Mouse (Mus musculus) C2C12 (cell line): ENCODE data around the gene Smim24. TPM values are rescaled to one million over a fixed set of nuclear protein-coding genes. Genes with fewer than 3 reads are reported as not detected.

ENCODE experiments used
- H3K27me3 ChIP-seq: one replicate; pipeline ENCODE4 v1.6.1; 2011; ENCODE audit not compliant: control insufficient read depth, insufficient read depth, insufficient read length
- H3K36me3 ChIP-seq: one replicate; pipeline ENCODE4 v1.6.1; 2011; ENCODE audit not compliant: control insufficient read depth, insufficient read depth
- H3K4me3 ChIP-seq: one replicate; pipeline ENCODE4 v1.5.1; 2011; ENCODE audit warnings: mild to moderate bottlenecking, control low read depth; ENCODE audit not compliant: poor library complexity, insufficient read depth, severe bottlenecking
- H3K79me2 ChIP-seq: one replicate; pipeline ENCODE4 v1.6.1; 2011; ENCODE audit not compliant: control insufficient read depth, insufficient read depth
- H3K79me3 ChIP-seq: one replicate; pipeline ENCODE4 v1.6.1; 2011; ENCODE audit warnings: low read depth, control low read depth
- H3ac ChIP-seq: one replicate; pipeline ENCODE3; 2011; ENCODE audit warnings: low read depth; ENCODE audit not compliant: control insufficient read depth, insufficient read length
- CEBPB ChIP-seq: IDR thresholded peaks from one replicate; pipeline ENCODE4 v1.6.1; 2011; ENCODE audit warnings: low read depth, mild to moderate bottlenecking, control low read depth, moderate library complexity
- CTCF ChIP-seq: IDR thresholded peaks from one replicate; pipeline ENCODE4 v1.5.1; 2011; ENCODE audit not compliant: control insufficient read depth, insufficient read depth, insufficient read length
- FOSL1 ChIP-seq: IDR thresholded peaks from one replicate; pipeline ENCODE4 v1.8.0; 2011; ENCODE audit warnings: mild to moderate bottlenecking, low read length; ENCODE audit not compliant: poor library complexity, insufficient read depth, severe bottlenecking
- MAX ChIP-seq: IDR thresholded peaks from one replicate; pipeline ENCODE4 v1.6.1; 2011; ENCODE audit warnings: mild to moderate bottlenecking, control low read depth
- MYOD1 ChIP-seq: IDR thresholded peaks from one replicate; pipeline ENCODE4 v1.6.1; 2011; ENCODE audit warnings: low read depth; ENCODE audit not compliant: control insufficient read depth, insufficient read length
- MYOG ChIP-seq: IDR thresholded peaks from one replicate; pipeline ENCODE4 v1.6.1; 2011; ENCODE audit not compliant: control insufficient read depth, insufficient read length; ENCODE audit errors: extremely low read depth
- USF1 ChIP-seq: IDR thresholded peaks from one replicate; pipeline ENCODE4 v1.6.1; 2011; ENCODE audit warnings: low read depth, mild to moderate bottlenecking, control low read depth, moderate library complexity
- microRNA-seq: library from miRNA; unstranded; fragments of <30 nt; microRNA quantifications from one replicate; pipeline ENCODE4, GENCODE M21; 2019; ENCODE audit warnings: borderline microRNAs expressed
- polyA plus RNA-seq: library from polyadenylated mRNA; unstranded; fragments of >200 nt; fragmentation: generic; extraction: Trizol; gene quantifications from one replicate; pipeline ENCODE4 v1.2.1, GENCODE M21; 2012; ENCODE audit warnings: missing spikeins

The Smim24 gene
- polyA plus RNA-seq, 1 experiment: 0.32 TPM

DNA sequence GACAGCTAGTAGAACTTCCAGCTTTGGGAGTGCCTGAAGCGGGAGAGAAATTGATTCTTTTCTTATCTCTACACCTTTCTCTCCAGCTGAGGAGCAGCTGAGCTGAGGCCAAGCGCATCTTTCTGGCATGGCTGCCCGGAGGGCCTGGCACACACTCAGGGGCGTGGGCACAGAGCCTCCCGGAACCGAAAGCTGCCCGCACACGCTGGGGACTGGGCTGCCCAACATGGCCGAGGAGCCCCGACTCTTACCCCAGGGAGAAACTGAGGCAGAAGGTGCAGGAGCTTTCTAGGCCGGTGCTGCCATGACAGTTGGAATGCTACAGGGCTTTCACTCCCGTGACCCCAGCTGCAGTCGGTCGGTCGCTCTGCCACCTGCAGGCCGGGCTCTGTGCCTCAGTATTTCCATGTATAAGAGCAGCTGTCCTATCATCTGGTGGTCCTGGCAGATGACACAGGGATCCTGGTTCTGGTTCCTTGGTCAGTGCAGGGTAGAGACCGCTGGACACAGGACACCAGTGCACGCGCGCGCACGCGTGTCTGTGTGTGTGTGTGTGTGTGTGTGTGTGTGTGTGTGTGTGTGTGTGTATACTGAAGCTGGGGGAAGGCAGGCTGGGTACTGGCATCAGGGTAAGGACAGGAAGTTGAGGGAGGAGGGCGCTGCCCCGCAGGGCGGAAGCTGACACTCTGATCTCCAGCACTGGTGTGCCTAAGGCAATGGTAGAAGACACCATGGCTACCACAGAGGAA lies 40.9 kb downstream of the Smim24 start:
- Histone ChIP-seq H3K4me3 (no peak overlapping the region), H3K79me2 (peaks cover 6% of the 10 kb centered on the region), H3ac (peak overlapping the region; percentile 35), H3K36me3 (no peaks in the 10 kb centered on the region), H3K79me3 (no peaks in the 10 kb centered on the region), H3K27me3 (no peaks in the 10 kb centered on the region)
- no peak for TF ChIP-seq USF1
- peak; percentile 15 for TF ChIP-seq MYOD1

DNA sequence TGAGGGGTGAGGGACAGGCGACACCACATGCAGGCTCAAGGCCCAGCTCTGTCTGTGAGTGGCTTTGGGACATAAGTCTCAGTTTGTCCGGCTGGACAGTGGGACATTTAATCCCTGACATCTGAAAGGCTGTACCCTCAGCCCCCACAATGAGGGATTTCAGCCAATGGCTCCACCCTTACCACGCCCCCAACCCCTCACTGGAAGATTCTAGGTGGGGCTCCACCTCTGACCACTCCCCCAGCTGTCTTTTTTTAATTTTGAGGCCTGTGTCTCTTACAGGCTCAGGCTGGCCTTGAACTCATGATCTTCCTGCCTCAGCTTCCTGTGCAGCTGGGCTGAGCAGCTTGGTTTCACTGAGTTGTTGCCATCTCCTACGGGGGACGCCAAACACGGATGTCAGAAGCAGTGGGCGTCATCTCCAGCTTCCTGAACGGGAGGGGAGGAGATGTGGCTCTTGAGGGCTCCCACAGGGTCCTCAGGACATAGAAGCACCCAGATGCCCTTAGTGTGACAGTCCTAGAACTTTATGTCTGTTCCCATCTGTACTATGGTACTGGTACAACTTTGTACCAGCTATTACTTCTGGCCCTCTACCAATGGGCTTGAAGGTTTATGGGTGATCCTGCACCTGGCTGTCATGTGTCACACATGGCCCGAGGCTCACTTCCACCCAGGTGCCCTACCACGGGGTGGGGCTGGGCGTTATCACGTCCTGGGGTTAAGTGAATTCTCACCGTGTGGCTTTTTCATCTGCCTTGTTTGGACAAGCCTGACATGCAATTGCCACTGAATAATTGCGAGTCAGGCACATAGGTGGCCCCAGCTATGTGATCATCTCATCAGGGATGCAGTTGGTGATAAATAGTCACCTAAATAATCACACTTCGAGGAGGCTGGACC lies 41.8 kb downstream of the Smim24 start:
- Histone ChIP-seq H3K79me2 (no peaks in the 10 kb centered on the region), H3K36me3 (no peaks in the 10 kb centered on the region), H3K4me3 (no peak overlapping the region), H3K27me3 (no peaks in the 10 kb centered on the region), H3K79me3 (no peaks in the 10 kb centered on the region), H3ac (no peak overlapping the region)
- TF ChIP-seq MYOD1: no peak
- TF ChIP-seq MAX: no peak
- no peak for TF ChIP-seq FOSL1
- no peak for TF ChIP-seq USF1
- TF ChIP-seq CTCF: no peak
- no peak for TF ChIP-seq MYOG
- no peak for TF ChIP-seq CEBPB

DNA sequence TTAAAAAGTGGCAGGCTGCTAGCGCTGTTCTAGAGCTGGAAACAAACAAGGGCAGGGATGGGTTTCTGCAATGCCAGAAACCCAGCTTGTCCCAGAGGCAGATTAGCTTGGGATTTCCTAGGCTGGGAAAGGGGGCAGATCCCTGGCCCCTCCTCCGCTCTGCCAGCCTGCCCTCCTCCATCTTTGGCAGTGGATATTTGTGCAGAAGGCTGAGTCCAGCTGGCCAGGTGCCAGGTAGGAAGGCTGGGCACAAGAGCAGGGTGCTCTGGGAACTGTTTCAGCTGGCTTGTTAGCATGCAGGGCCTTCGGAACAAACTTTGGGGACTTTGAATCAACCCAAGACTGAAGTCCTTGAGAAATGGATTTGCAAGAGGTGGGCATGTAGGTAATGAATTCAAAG lies 42.6 kb downstream of the Smim24 start:
- TF ChIP-seq CTCF (no peak), MYOD1 (no peak), FOSL1 (no peak), USF1 (no peak), MAX (no peak), CEBPB (no peak), MYOG (no peak)
- no peaks in the 10 kb centered on the region for H3K27me3 ChIP-seq
- H3ac ChIP-seq: no peak overlapping the region
- no peaks in the 10 kb centered on the region for H3K36me3 ChIP-seq
- no peaks in the 10 kb centered on the region for H3K79me3 ChIP-seq
- no peak overlapping the region for H3K4me3 ChIP-seq
- H3K79me2 ChIP-seq: no peaks in the 10 kb centered on the region

DNA sequence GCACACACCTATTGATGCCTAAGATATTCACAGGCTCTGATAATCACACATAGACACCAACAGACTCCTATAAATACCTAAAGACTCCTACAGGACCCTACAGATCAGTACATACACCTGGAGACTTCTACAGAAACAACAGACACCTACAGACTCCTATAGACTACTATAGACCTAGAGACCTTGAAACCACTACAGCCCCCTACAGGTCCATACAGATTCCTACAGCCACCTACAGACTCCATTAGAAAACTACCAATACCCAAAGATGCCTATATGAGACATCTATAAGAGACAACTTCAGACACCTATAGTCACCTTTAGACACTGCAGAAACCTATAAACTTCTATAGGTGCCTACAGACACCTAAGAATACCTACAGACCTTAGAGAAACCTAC lies 48.2 kb downstream of the Smim24 start:
- Histone ChIP-seq H3K36me3 (no peaks in the 10 kb centered on the region), H3K79me3 (no peaks in the 10 kb centered on the region), H3K79me2 (no peaks in the 10 kb centered on the region), H3ac (no peak overlapping the region), H3K4me3 (no peak overlapping the region), H3K27me3 (no peaks in the 10 kb centered on the region)
- TF ChIP-seq CTCF (no peak), MYOG (no peak), CEBPB (no peak), FOSL1 (no peak), MYOD1 (no peak), MAX (no peak), USF1 (no peak)

Small RNA genes lying within 50 kb of the gene (microRNA-seq; reads per million reads assigned to microRNA genes)
- gene Mir1191b (7.8 reads per million, percentile 56 among the genes with 10 or more reads in this experiment), gene Mir6913 (0.44 reads per million, percentile 6 among the genes with 10 or more reads in this experiment)

Other genes starting within 250 kb of the Smim24 start
- 31.6 TPM for gene Pias4, start 225.1 kb upstream of the Smim24 start, polyA plus RNA-seq
- 2,537 TPM for gene Eef2, start 216.4 kb upstream of the Smim24 start, polyA plus RNA-seq
- gene Dapk3, start 210.0 kb upstream of the Smim24 start, polyA plus RNA-seq: 72.8 TPM
- 0.07 TPM for gene 4930442H23Rik, start 209.2 kb upstream of the Smim24 start, polyA plus RNA-seq
- 0.18 TPM for gene Nmrk2, start 191.0 kb upstream of the Smim24 start, polyA plus RNA-seq
- 0.26 TPM for gene Atcay, start 162.2 kb upstream of the Smim24 start, polyA plus RNA-seq
- 0.19 TPM for gene Zfr2, start 159.9 kb upstream of the Smim24 start, polyA plus RNA-seq
- gene Matk, start 140.1 kb upstream of the Smim24 start, polyA plus RNA-seq: 0.98 TPM
- 174 TPM for gene Mrpl54, start 126.1 kb upstream of the Smim24 start, polyA plus RNA-seq
- gene Apba3, start 126.1 kb upstream of the Smim24 start, polyA plus RNA-seq: 103 TPM
- gene Tjp3, start 101.5 kb upstream of the Smim24 start, polyA plus RNA-seq: not detected
- 33.3 TPM for gene Pip5k1c, start 100.1 kb upstream of the Smim24 start, polyA plus RNA-seq
- gene Cactin, start 71.9 kb upstream of the Smim24 start, polyA plus RNA-seq: 48.1 TPM
- gene Tbxa2r, start 64.3 kb upstream of the Smim24 start, polyA plus RNA-seq: 0.02 TPM
- gene Gipc3, start 49.8 kb upstream of the Smim24 start, polyA plus RNA-seq: 0.08 TPM
- 89.0 TPM for gene Hmg20b, start 42.6 kb upstream of the Smim24 start, polyA plus RNA-seq
- gene Mfsd12, start 35.6 kb upstream of the Smim24 start, polyA plus RNA-seq: 8.2 TPM
- gene 4930404N11Rik, start 27.2 kb upstream of the Smim24 start, polyA plus RNA-seq: 0.51 TPM
- gene Fzr1, start 14.5 kb upstream of the Smim24 start, polyA plus RNA-seq: 61.6 TPM
- gene Dohh, start 8.6 kb upstream of the Smim24 start, polyA plus RNA-seq: 148 TPM
- 1.7 TPM for gene Gm48551, start 8.6 kb upstream of the Smim24 start, polyA plus RNA-seq
- gene Gm48552, start 4.0 kb upstream of the Smim24 start, polyA plus RNA-seq: 0.20 TPM
- 86.7 TPM for gene Nfic, start 62.6 kb downstream of the Smim24 start, polyA plus RNA-seq
- 1.0 TPM for gene Celf5, start 89.7 kb downstream of the Smim24 start, polyA plus RNA-seq
- 122 TPM for gene Ncln, start 103.3 kb downstream of the Smim24 start, polyA plus RNA-seq
- 0.02 TPM for gene S1pr4, start 107.1 kb downstream of the Smim24 start, polyA plus RNA-seq
- 0.16 TPM for gene Gna15, start 131.2 kb downstream of the Smim24 start, polyA plus RNA-seq
- 77.6 TPM for gene Gna11, start 152.1 kb downstream of the Smim24 start, polyA plus RNA-seq
- gene Aes, start 166.4 kb downstream of the Smim24 start, polyA plus RNA-seq: 532 TPM
- gene Tle2, start 181.5 kb downstream of the Smim24 start, polyA plus RNA-seq: 7.1 TPM
- 8.6 TPM for gene Tle6, start 208.0 kb downstream of the Smim24 start, polyA plus RNA-seq
- gene BC025920, start 213.2 kb downstream of the Smim24 start, polyA plus RNA-seq: 0.25 TPM
- 20.8 TPM for gene Sirt6, start 234.7 kb downstream of the Smim24 start, polyA plus RNA-seq
- 8.5 TPM for gene Ankrd24, start 235.5 kb downstream of the Smim24 start, polyA plus RNA-seq